In the genomic region with DNA sequence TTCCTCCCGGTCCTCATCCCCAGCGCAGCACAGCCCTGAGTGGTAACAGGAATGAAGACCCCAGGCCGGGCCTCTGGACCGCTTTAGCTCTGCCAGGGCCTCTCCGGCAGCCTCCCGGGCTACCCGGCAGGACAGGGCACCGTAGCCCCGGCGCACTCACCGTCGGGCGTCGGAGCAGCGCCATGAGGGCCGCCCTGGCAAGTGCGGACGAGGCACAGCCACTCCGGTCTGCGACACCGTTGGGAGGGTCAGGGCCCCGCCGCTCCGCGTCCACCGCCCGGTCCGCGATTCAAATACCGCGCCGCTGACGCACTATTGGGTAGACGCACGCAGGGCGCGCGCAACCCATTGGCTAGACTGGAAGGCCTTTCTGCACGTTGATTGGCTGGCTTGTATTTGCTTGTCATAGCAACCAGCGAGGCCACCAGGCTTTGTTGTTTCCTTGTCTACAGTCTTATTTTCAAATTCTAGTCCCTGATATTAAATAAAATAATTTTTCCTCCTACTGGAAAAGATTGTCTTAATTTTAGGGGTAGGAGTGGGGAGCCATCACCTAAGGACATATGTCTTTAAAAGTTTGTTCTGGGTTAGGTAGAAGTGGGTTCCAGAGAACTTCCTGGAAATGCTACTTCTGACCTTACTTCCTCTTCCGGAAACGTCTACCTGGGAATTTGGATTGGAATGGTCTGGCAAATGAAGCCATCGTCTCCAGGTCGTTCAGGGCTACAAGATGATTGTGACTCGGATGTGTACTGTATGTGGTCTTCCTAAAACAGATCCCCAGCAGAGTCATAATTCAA, we compare ENCODE assay signal across 7 mouse cellular contexts. TPM values are rescaled to one million over a fixed set of nuclear protein-coding genes. Genes with fewer than 3 reads are reported as not detected.
DNase-seq lines count a peak whose midpoint lies in the region; ATAC-seq lines count a peak whose summit lies in the region.

A gene (minus strand): TSS at position 291 of the 800 bp plus-strand sequence.

- ATAC-seq in intestine, embryonic 14.5 days (replicated peaks; ENCODE audit: low FRiP score, low TSS enrichment, low read depth), result peak; percentile 94

- no peaks in the 10 kb centered on the region for H3K27me3 ChIP-seq in intestine, embryonic 14.5 days (replicated peaks; ENCODE audit: control insufficient read depth, insufficient read depth, low read length)

- DNase-seq in adrenal gland, adult (ENCODE audit: inconsistent age in 2 of 2, low spot score in 1 of 2), result peak; percentile 88 to 95
- DNase-seq in embryo, embryonic 11 days, result peak; percentile 98
- DNase-seq in gastrocnemius, postnatal 25 days, result peak; percentile 84
- peak; percentile 91 for DNase-seq in intestine, embryonic 14.5 days (ENCODE audit: low spot score)
- peak; percentile 89 to 91 for DNase-seq in left cerebral cortex, postnatal 14 days (ENCODE audit: low spot score in 2 of 2)
- DNase-seq in mesoderm, embryonic 11.5 days (ENCODE audit: low read depth, low spot score), result peak; percentile 93
- peak; percentile 84 for DNase-seq in right cerebral cortex, postnatal 4 days

- intact Hi-C loops in left cerebral cortex, postnatal 14 days (cut with DNase I), result no loop called here

- peak within 1 kb of the TSS; percentile 69 for H3K4me2 ChIP-seq in intestine, embryonic 14.5 days (ENCODE audit: low read length)

- 4% methylated on average over 45 of the region's 45 CpGs for WGBS in intestine, embryonic 14.5 days

- H3K36me3 ChIP-seq in intestine, embryonic 14.5 days (ENCODE audit: control insufficient read depth, insufficient read depth, low read length), result peaks cover 49% of the 10 kb centered on the region

- peak within 1 kb of the TSS; percentile 80 for H3K9ac ChIP-seq in intestine, embryonic 14.5 days (ENCODE audit: low read length)

- peak within 1 kb of the TSS; percentile 55; the same call in 1 of the 2 replicates for H3K27ac ChIP-seq in intestine, embryonic 14.5 days (ENCODE audit: low read depth)

- H3K4me1 ChIP-seq in intestine, embryonic 14.5 days (replicated peaks; ENCODE audit: control insufficient read depth, insufficient read depth, low read length), result peaks cover 11% of the 10 kb centered on the region; the same call in 1 of the 2 replicates

- H3K9me3 ChIP-seq in intestine, embryonic 14.5 days (ENCODE audit: control insufficient read depth, low read length), result no peaks in the 10 kb centered on the region

- H3K4me3 ChIP-seq in intestine, embryonic 14.5 days (ENCODE audit: low read depth, low read length), result peak within 1 kb of the TSS; percentile 56

RNA-seq across cellular contexts. Expression of the gene that starts here (rescaled TPM):
- under 1 TPM; 0.69 to 0.86 TPM for total RNA-seq in gastrocnemius, postnatal 25 days (2021)
- 182 and 194 TPM in 2 replicates for polyA plus RNA-seq in intestine, embryonic 14.5 days (2014; fragmentation: Nextera tagmentation; extraction: Ambion mirVana)
- 1 to 10 TPM; 1.3 to 2.3 TPM for total RNA-seq in left cerebral cortex, postnatal 14 days (2021)

Comparison
In these comparisons a context has a peak if more than half of its experiments do, and no peak if none do; other contexts are left out.
1. Peak in every context shown above with its lines: DNase-seq, ATAC-seq, H3K4me3 ChIP-seq and H3K27ac ChIP-seq.
2. Peak in DNase-seq in gastrocnemius, postnatal 25 days; RNA of the gene not detected or under 1 TPM.